Mouse (Mus musculus): ENCODE measurements around the gene Agpat2. TPM values are rescaled to one million over a fixed set of nuclear protein-coding genes. Genes with fewer than 3 reads are reported as not detected.
A peak's percentile ranks its signal among the peaks of the same experiment; 100 is the strongest.

The Agpat2 gene
- polyA plus RNA-seq (2014; fragmentation: Nextera tagmentation; extraction: Ambion mirVana): 7.3 and 7.5 TPM in 2 replicates

DNA sequence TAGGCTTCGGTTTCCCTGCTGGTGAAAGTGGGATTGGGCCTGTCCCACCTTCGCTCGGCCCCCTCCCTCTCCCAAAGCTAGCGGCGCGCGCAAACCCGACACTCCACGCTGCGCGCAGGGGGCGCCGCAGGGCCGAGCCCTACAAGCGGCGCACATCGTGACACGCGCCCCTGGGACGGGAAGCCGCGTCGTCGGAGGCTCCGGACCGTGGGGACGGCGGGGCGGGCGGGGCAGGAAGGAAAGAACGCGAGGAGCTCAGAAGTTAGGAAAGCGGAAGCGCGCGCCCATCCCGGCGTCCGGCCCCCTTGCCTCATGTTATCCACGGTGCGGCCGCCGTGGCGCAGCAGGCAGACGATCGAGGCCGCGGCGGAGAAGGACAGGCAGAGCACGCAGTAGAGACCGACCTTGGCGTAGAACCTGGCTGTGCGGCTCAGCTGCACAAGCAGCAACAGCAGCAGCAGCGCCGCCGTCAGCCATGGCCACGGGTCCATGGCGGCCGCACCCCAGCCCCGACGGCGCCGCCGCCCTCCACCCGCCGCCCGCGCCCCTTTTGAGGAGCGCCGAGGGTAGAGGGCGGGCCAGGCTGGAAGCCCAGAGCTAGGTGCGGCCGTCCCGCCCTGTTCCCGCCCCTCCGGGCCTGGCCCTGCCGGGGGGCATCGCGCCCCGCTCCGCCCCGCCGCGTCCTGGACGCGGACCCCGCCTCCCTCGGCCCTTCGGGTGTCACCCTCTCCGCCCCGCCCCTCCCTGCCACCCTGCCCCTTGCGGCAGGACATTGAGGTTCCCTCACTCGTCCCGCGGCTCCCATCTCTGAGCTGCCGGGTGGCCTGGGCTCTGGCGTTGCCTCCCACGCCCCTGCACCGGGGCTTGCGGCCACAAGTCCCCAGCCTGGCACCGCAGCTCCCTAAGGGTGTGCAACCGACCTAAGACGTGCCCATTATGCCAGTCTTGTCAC, at the start of gene Agpat2:
Agpat2 (minus strand) TSS at position 698 of the 952 bp plus-strand sequence.
- Histone ChIP-seq H3K9me3 (ENCODE audit: control insufficient read depth, low read length) (no peaks in the 10 kb centered on the region), H3K27ac (ENCODE audit: low read depth, low read length) (no peak within 1 kb of the TSS), H3K4me1 (replicated peaks; ENCODE audit: control insufficient read depth, insufficient read depth, low read length) (peaks cover 3% of the 10 kb centered on the region; the same call in 1 of the 2 replicates), H3K9ac (ENCODE audit: low read depth, low read length) (peak within 1 kb of the TSS; percentile 65), H3K36me3 (ENCODE audit: control insufficient read depth, insufficient read depth, low read length) (no peaks in the 10 kb centered on the region), H3K4me2 (replicated peaks; ENCODE audit: low read depth, low read length) (peak within 1 kb of the TSS; percentile 85), H3K4me3 (ENCODE audit: low read depth, low read length) (peak within 1 kb of the TSS; percentile 53), H3K27me3 (ENCODE audit: control insufficient read depth, insufficient read depth, low read length) (peaks cover 25% of the 10 kb centered on the region)
- WGBS: 1% methylated on average over 68 of the region's 103 CpGs
- DNase-seq (ENCODE audit: low spot score): peak; percentile 73
- peak; percentile 72 for ATAC-seq (ENCODE audit: low FRiP score)

DNA sequence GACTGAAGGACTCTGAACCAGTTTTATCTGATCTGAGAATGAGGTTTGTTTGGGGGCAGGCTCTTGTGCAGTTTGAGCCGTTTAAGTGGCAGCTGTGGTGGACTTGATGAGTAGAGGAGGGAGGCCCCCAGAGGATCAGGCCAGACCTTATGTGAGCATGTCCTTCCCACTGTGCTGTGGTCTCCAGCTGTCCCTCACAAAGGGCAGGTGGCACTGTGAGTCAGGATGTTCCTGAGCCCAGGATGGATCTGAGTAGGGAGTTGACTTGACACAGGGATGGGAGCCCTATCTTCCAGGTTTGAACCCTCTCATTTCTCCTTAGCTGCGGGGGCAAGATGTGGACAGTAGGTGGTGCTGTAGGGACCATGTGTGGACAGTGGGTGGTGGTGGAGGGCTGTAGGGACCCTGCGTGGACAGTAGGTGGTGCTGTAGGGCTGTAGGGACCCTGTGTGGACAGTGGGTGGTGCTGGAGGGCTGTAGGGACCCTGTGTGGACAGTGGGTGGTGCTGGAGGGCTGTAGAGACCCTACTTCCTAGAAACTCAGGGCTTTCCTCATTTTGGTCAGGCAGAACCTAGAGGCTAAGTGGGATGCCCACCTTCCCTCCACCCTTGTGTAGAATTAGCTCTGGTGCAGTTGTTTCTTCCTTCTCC, 42.6 kb upstream of the Agpat2 start:
- Histone ChIP-seq H3K9ac (ENCODE audit: low read depth, low read length) (no peak overlapping the region), H3K4me3 (ENCODE audit: low read depth, low read length) (no peak overlapping the region), H3K4me1 (replicated peaks; ENCODE audit: control insufficient read depth, insufficient read depth, low read length) (no peaks in the 10 kb centered on the region), H3K27me3 (ENCODE audit: control insufficient read depth, insufficient read depth, low read length) (no peaks in the 10 kb centered on the region), H3K27ac (ENCODE audit: low read depth, low read length) (no peak overlapping the region), H3K9me3 (ENCODE audit: control insufficient read depth, low read length) (no peaks in the 10 kb centered on the region), H3K4me2 (replicated peaks; ENCODE audit: low read depth, low read length) (no peak overlapping the region), H3K36me3 (ENCODE audit: control insufficient read depth, insufficient read depth, low read length) (no peaks in the 10 kb centered on the region)
- WGBS: 34% methylated on average over 3 of the region's 3 CpGs
- peak; percentile 95 for DNase-seq (ENCODE audit: low spot score)
- peak; percentile 94 for ATAC-seq (ENCODE audit: low FRiP score)

DNA sequence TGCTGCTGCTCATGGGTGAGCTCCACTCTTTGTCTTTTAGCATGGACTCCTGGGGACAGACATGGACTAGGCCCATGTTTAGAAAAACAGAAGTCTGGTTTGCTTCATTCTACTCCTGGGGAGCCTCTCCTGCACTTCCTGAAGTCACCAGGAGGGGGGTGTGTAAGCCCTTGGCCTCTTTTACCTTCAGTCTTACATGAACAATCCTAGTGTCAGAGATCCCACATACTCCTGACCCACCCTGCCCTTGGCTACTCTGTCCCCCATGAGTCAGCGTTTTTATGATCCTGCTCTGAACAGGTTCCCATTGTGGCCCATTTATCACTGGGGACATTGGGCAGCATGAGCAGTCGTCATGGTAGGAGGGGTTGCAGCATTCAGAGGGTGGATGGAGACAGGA, 39.7 kb upstream of the Agpat2 start:
- H3K27me3 ChIP-seq (ENCODE audit: control insufficient read depth, insufficient read depth, low read length): no peaks in the 10 kb centered on the region
- 59% methylated on average over 2 of the region's 2 CpGs for WGBS
- H3K9me3 ChIP-seq (ENCODE audit: control insufficient read depth, low read length): no peaks in the 10 kb centered on the region
- H3K4me2 ChIP-seq (replicated peaks; ENCODE audit: low read depth, low read length): no peak overlapping the region
- no peak overlapping the region for H3K27ac ChIP-seq (ENCODE audit: low read depth, low read length)
- H3K4me1 ChIP-seq (replicated peaks; ENCODE audit: control insufficient read depth, insufficient read depth, low read length): peaks cover 1% of the 10 kb centered on the region; the same call in 1 of the 2 replicates
- H3K4me3 ChIP-seq (ENCODE audit: low read depth, low read length): no peak overlapping the region
- peak; percentile 77 for DNase-seq (ENCODE audit: low spot score)
- H3K9ac ChIP-seq (ENCODE audit: low read depth, low read length): no peak overlapping the region
- ATAC-seq (ENCODE audit: low FRiP score): no peak
- H3K36me3 ChIP-seq (ENCODE audit: control insufficient read depth, insufficient read depth, low read length): no peaks in the 10 kb centered on the region

DNA sequence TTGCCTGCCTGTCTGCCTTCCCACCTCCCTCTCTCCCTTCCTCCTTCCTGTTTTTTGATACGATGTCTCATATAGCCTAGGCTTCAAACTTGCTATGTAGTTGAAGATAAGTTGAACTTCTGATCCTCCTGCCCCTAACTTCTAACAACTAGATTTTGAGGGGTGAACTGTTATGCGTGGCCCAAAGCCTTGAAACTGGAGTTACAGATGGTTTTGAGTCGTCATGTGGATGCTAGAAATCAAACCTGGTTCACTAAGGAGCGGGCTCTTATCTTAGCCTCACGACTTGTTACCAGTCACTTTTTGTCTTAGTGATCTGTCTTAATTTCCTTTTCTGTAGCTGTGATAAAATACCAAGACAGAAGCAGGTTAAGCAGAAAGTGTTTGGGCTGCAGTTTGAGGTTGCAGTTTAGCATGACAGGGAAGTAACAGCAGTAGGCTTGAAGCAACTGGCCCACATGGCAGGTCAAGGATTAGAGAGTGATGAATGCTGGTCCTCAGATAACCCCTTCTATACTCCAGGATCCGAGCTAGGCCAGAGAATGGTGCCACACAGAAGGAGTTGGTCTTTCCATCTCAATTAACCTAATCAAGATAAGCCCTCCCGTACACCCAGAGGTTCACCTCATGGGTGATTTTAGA, 36.9 kb upstream of the Agpat2 start:
- no peak overlapping the region for H3K4me2 ChIP-seq (replicated peaks; ENCODE audit: low read depth, low read length)
- WGBS: 82% methylated on average over 7 of the region's 7 CpGs
- H3K27ac ChIP-seq (ENCODE audit: low read depth, low read length): no peak overlapping the region
- DNase-seq (ENCODE audit: low spot score) (no peak), ATAC-seq (ENCODE audit: low FRiP score) (no peak)
- peaks cover 4% of the 10 kb centered on the region; the same call in 1 of the 2 replicates for H3K36me3 ChIP-seq (ENCODE audit: control insufficient read depth, insufficient read depth, low read length)
- no peak overlapping the region for H3K4me3 ChIP-seq (ENCODE audit: low read depth, low read length)
- H3K4me1 ChIP-seq (replicated peaks; ENCODE audit: control insufficient read depth, insufficient read depth, low read length): peaks cover 11% of the 10 kb centered on the region; the same call in 1 of the 2 replicates
- no peaks in the 10 kb centered on the region for H3K9me3 ChIP-seq (ENCODE audit: control insufficient read depth, low read length)
- no peaks in the 10 kb centered on the region for H3K27me3 ChIP-seq (ENCODE audit: control insufficient read depth, insufficient read depth, low read length)
- no peak overlapping the region for H3K9ac ChIP-seq (ENCODE audit: low read depth, low read length)

DNA sequence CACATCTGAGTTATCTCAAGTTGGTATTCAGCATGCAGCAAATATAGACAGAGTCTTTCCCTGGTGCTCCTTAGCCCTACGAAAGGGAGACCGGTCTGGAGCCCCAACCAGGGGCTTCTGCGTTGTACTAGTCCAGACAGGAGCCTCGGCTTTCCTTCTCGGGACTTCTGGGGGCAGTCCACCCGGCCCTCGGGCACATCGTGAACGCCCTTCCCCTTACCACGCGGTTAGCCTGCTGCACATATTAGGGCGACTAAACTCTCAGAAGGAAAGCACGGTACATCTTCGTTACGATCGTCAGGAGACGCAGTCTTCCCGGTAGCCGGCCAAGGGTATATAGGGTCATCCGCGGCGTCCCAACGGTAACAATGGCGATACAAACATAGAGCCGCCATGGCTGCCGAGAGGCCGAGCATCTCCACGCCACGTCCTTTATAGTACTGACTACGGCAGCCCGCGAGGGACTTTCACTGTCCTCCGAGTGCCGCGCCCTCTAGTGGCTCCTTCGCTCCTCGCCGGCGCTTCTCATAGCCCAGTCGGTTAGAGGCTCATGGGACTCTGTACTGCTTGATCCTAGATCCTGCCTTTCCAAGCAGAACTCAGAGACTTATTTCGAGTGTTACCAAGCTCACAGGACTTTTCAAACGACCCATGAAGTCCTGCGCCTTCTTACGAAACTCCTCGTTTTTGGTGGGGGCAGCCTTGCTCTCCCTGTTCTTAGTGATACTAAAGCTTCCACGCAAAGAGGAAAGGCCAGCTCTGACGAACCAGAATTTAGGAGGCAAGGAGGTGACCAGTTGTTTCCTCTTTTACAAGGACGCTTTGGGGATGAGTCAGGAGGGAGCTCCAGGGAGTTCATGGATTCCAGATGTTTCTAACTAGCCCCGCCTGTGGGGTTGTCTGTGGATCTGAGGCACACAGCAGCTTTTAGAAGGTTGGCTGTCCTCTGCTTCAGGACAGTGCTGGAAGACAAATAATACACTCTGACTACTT, 35.9 kb upstream of the Agpat2 start:
- Histone ChIP-seq H3K9me3 (ENCODE audit: control insufficient read depth, low read length) (no peaks in the 10 kb centered on the region), H3K4me2 (replicated peaks; ENCODE audit: low read depth, low read length) (peak overlapping the region; percentile 50), H3K36me3 (ENCODE audit: control insufficient read depth, insufficient read depth, low read length) (peaks cover 4% of the 10 kb centered on the region; the same call in 1 of the 2 replicates), H3K4me1 (replicated peaks; ENCODE audit: control insufficient read depth, insufficient read depth, low read length) (peaks cover 11% of the 10 kb centered on the region; the same call in 1 of the 2 replicates), H3K27ac (ENCODE audit: low read depth, low read length) (peak overlapping the region; percentile 62; the same call in 1 of the 2 replicates), H3K27me3 (ENCODE audit: control insufficient read depth, insufficient read depth, low read length) (no peaks in the 10 kb centered on the region), H3K9ac (ENCODE audit: low read depth, low read length) (peak overlapping the region; percentile 99), H3K4me3 (ENCODE audit: low read depth, low read length) (peak overlapping the region; percentile 93)
- ATAC-seq (ENCODE audit: low FRiP score) (peak; percentile 81), DNase-seq (ENCODE audit: low spot score) (peak; percentile 99)
- WGBS: 5% methylated on average over 49 of the region's 49 CpGs

DNA sequence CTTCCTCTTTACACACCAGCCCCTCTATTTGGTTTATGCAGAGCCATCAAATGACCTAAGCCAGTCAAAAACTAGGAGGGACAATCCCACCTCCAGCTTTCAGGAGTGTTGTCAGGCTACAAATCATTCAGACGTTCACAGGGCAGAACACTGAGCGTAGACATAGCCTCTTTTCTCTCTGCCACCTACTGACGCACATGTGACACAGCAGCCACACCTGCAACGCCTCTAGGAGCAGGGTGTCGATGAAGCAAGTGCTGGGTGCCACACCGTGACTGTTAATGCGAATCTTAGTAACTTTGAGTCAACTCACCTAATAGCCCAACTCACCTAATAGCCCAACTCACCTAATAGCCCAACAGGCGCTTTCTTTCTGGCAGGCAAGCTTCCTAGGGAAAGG, 34.9 kb upstream of the Agpat2 start:
- DNase-seq (ENCODE audit: low spot score) (peak; percentile 50), ATAC-seq (ENCODE audit: low FRiP score) (peak; percentile 31; the same call in 1 of the 2 replicates)
- Histone ChIP-seq H3K27ac (ENCODE audit: low read depth, low read length) (no peak overlapping the region), H3K4me2 (replicated peaks; ENCODE audit: low read depth, low read length) (peak overlapping the region; percentile 50), H3K9ac (ENCODE audit: low read depth, low read length) (peak overlapping the region; percentile 37), H3K36me3 (ENCODE audit: control insufficient read depth, insufficient read depth, low read length) (peaks cover 4% of the 10 kb centered on the region; the same call in 1 of the 2 replicates), H3K4me1 (replicated peaks; ENCODE audit: control insufficient read depth, insufficient read depth, low read length) (peaks cover 11% of the 10 kb centered on the region; the same call in 1 of the 2 replicates), H3K27me3 (ENCODE audit: control insufficient read depth, insufficient read depth, low read length) (no peaks in the 10 kb centered on the region), H3K4me3 (ENCODE audit: low read depth, low read length) (peak overlapping the region; percentile 93), H3K9me3 (ENCODE audit: control insufficient read depth, low read length) (no peaks in the 10 kb centered on the region)
- WGBS: 16% methylated on average over 8 of the region's 8 CpGs

DNA sequence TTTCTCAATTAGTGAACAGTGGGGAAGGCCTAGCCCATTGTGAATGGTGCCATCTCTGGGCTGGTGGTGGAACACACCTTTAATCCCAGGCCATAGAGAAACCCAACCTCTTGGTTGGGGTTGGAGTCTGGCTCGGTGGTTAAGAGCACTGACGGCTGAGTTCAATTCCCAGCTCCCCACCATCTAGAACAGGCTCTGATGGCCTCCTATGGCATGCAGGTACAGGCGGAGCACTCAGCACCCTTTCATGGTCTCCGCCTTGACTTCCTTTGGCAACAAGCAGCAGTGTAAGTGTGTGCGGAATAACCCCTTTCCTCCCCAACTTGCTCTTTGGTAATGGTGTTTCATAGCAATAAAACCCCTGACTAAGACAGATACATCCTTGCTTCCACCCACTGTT, 34.4 kb upstream of the Agpat2 start:
- peaks cover 4% of the 10 kb centered on the region; the same call in 1 of the 2 replicates for H3K36me3 ChIP-seq (ENCODE audit: control insufficient read depth, insufficient read depth, low read length)
- no peaks in the 10 kb centered on the region for H3K9me3 ChIP-seq (ENCODE audit: control insufficient read depth, low read length)
- H3K4me3 ChIP-seq (ENCODE audit: low read depth, low read length): peak overlapping the region; percentile 93
- ATAC-seq (ENCODE audit: low FRiP score) (no peak), DNase-seq (ENCODE audit: low spot score) (no peak)
- peaks cover 11% of the 10 kb centered on the region; the same call in 1 of the 2 replicates for H3K4me1 ChIP-seq (replicated peaks; ENCODE audit: control insufficient read depth, insufficient read depth, low read length)
- peak overlapping the region; percentile 36; the same call in 1 of the 2 replicates for H3K27ac ChIP-seq (ENCODE audit: low read depth, low read length)
- H3K27me3 ChIP-seq (ENCODE audit: control insufficient read depth, insufficient read depth, low read length): no peaks in the 10 kb centered on the region
- peak overlapping the region; percentile 37 for H3K9ac ChIP-seq (ENCODE audit: low read depth, low read length)
- 82% methylated on average over 5 of the region's 5 CpGs for WGBS
- H3K4me2 ChIP-seq (replicated peaks; ENCODE audit: low read depth, low read length): peak overlapping the region; percentile 50
